24 mouse cellular contexts compared by ENCODE assay signal in genomic region chr1:57218127-57218526, GRCm38 (mm10).
DNase-seq lines count a peak whose midpoint lies in the region; ATAC-seq lines count a peak whose summit lies in the region.
"Had no signal": no experiment of that assay in that cellular context is flagged by ENCODE, and none has a peak within 500 bp of the region (broad histone marks: within the 10 kb centered on the region; RNA-seq: fewer than 3 reads in every experiment).

No protein-coding gene starts in this region.

- ATAC-seq in hindbrain, embryonic 11.5 days (ENCODE audit: low FRiP score): peak; percentile 61
- no peak for ATAC-seq in hindbrain, embryonic 16.5 days
- peak; percentile 71; the same call in 1 of the 2 replicates for ATAC-seq in forebrain, embryonic 12.5 days (ENCODE audit: low FRiP score)
- ATAC-seq in hindbrain, embryonic 14.5 days (ENCODE audit: low FRiP score): peak; percentile 31; the same call in 1 of the 2 replicates
- ATAC-seq: inflammation-experienced regulatory T-cells, adult 6 months had no signal

- H3K4me1 ChIP-seq in hindbrain, embryonic 11.5 days (replicated peaks; ENCODE audit: control insufficient read depth, insufficient read depth, low read length): 0 out of 2 replicates have a peak, but pooled peaks cover 5% of the 10 kb centered on the region
- H3K4me1 ChIP-seq in hindbrain, embryonic 16.5 days (ENCODE audit: control insufficient read depth, insufficient read depth, low read depth, low read length): peaks cover 12% of the 10 kb centered on the region
- peaks cover 27% of the 10 kb centered on the region for H3K4me1 ChIP-seq in forebrain, embryonic 12.5 days
- H3K4me1 ChIP-seq in hindbrain, embryonic 14.5 days (replicated peaks; ENCODE audit: control insufficient read depth, insufficient read depth, low read length): peaks cover 12% of the 10 kb centered on the region
- H3K4me1 ChIP-seq: megakaryocyte, embryonic 14.5 days had no signal

- no peak overlapping the region for H3K4me2 ChIP-seq in hindbrain, embryonic 11.5 days (replicated peaks; ENCODE audit: low read depth, low read length)
- no peak overlapping the region for H3K4me2 ChIP-seq in hindbrain, embryonic 16.5 days (ENCODE audit: low read length)
- no peak overlapping the region for H3K4me2 ChIP-seq in forebrain, embryonic 12.5 days
- no peak overlapping the region for H3K4me2 ChIP-seq in hindbrain, embryonic 14.5 days (replicated peaks)
- H3K4me2 ChIP-seq: embryonic facial prominence, embryonic 15.5 days; heart, embryonic 11.5 days; liver, embryonic 11.5 days had no signal

- H3K9me3 ChIP-seq in hindbrain, embryonic 11.5 days (ENCODE audit: control insufficient read depth, low read length): no peaks in the 10 kb centered on the region
- no peaks in the 10 kb centered on the region for H3K9me3 ChIP-seq in hindbrain, embryonic 16.5 days (ENCODE audit: control insufficient read depth, low read length)
- H3K9me3 ChIP-seq in forebrain, embryonic 12.5 days: no peaks in the 10 kb centered on the region
- no peaks in the 10 kb centered on the region for H3K9me3 ChIP-seq in hindbrain, embryonic 14.5 days (ENCODE audit: control insufficient read depth, low read length)
- H3K9me3 ChIP-seq: embryonic facial prominence, embryonic 15.5 days had no signal

- H3K36me3 ChIP-seq in hindbrain, embryonic 11.5 days (ENCODE audit: control insufficient read depth, insufficient read depth, low read length): no peaks in the 10 kb centered on the region
- H3K36me3 ChIP-seq in hindbrain, embryonic 16.5 days (ENCODE audit: control insufficient read depth, insufficient read depth, low read length): no peaks in the 10 kb centered on the region
- no peaks in the 10 kb centered on the region for H3K36me3 ChIP-seq in forebrain, embryonic 12.5 days (replicated peaks)
- no peaks in the 10 kb centered on the region for H3K36me3 ChIP-seq in hindbrain, embryonic 14.5 days (replicated peaks; ENCODE audit: control insufficient read depth, insufficient read depth)
- H3K36me3 ChIP-seq: embryonic facial prominence, embryonic 15.5 days had no signal

- no peak overlapping the region for H3K9ac ChIP-seq in hindbrain, embryonic 11.5 days (ENCODE audit: low read depth, low read length)
- no peak overlapping the region for H3K9ac ChIP-seq in hindbrain, embryonic 16.5 days (ENCODE audit: low read depth, low read length)
- H3K9ac ChIP-seq in forebrain, embryonic 12.5 days: no peak overlapping the region
- no peak overlapping the region for H3K9ac ChIP-seq in hindbrain, embryonic 14.5 days
- H3K9ac ChIP-seq: embryonic facial prominence, embryonic 15.5 days had no signal

- no peak for DNase-seq in hindbrain, embryonic 11.5 days (ENCODE audit: low spot score)
- DNase-seq in Muller cell, postnatal 12 days (ENCODE audit: inconsistent ontology term): peak; percentile 89
- DNase-seq in hindbrain, embryonic 14.5 days (ENCODE audit: low spot score): no peak
- no peak for DNase-seq in left cerebral cortex, adult 11 months (ENCODE audit: low spot score)
- no peak for DNase-seq in kidney, postnatal 14 days
- DNase-seq in heart, adult 9 months (ENCODE audit: low spot score in 2 of 2): no peak
- DNase-seq: B cell, adult 2 months; embryo, embryonic 11 days; heart, postnatal 14 days; kidney, adult 2 months; kidney, postnatal 10 days; left cerebral cortex, postnatal 4 days; lung, adult 18-20 months; right cerebral cortex, postnatal 14 days; spleen, adult 18-20 months; thymus, postnatal 25 days had no signal

- no peaks in the 10 kb centered on the region for H3K27me3 ChIP-seq in hindbrain, embryonic 11.5 days (ENCODE audit: control insufficient read depth, insufficient read depth, low read length)
- H3K27me3 ChIP-seq in hindbrain, embryonic 16.5 days (replicated peaks; ENCODE audit: control insufficient read depth, insufficient read depth, low read length): no peaks in the 10 kb centered on the region
- peaks cover 5% of the 10 kb centered on the region; the same call in 1 of the 2 replicates for H3K27me3 ChIP-seq in forebrain, embryonic 12.5 days
- H3K27me3 ChIP-seq in hindbrain, embryonic 14.5 days (ENCODE audit: control insufficient read depth, insufficient read depth, low read length): no peaks in the 10 kb centered on the region
- H3K27me3 ChIP-seq: embryonic facial prominence, embryonic 15.5 days; megakaryocyte, embryonic 14.5 days had no signal

- WGBS in hindbrain, embryonic 11.5 days: 48% methylated on average over 2 of the region's 2 CpGs
- 7% methylated on average over 2 of the region's 2 CpGs for WGBS in hindbrain, embryonic 16.5 days
- 14% methylated on average over 2 of the region's 2 CpGs for WGBS in forebrain, embryonic 12.5 days
- WGBS in hindbrain, embryonic 14.5 days: 20% methylated on average over 2 of the region's 2 CpGs

- H3K27ac ChIP-seq in hindbrain, embryonic 11.5 days (ENCODE audit: low read depth, low read length): no peak overlapping the region; the same call in 1 of the 2 replicates
- no peak overlapping the region for H3K27ac ChIP-seq in hindbrain, embryonic 16.5 days (ENCODE audit: low read depth, low read length)
- peak overlapping the region; percentile 50; the same call in 1 of the 2 replicates for H3K27ac ChIP-seq in forebrain, embryonic 12.5 days
- no peak overlapping the region for H3K27ac ChIP-seq in hindbrain, embryonic 14.5 days
- H3K27ac ChIP-seq: embryonic facial prominence, embryonic 15.5 days had no signal

- no peak overlapping the region for H3K4me3 ChIP-seq in hindbrain, embryonic 11.5 days (ENCODE audit: low read depth, low read length)
- H3K4me3 ChIP-seq in hindbrain, embryonic 16.5 days (ENCODE audit: low read length): no peak overlapping the region
- H3K4me3 ChIP-seq in forebrain, embryonic 12.5 days (replicated peaks): no peak overlapping the region
- no peak overlapping the region for H3K4me3 ChIP-seq in hindbrain, embryonic 14.5 days (replicated peaks; ENCODE audit: low read length)
- H3K4me3 ChIP-seq: embryonic facial prominence, embryonic 15.5 days; left cerebral cortex, adult 2 months; megakaryocyte, embryonic 14.5 days had no signal
